ENCODE assay signal across 10 mouse cellular contexts in the genomic region with DNA sequence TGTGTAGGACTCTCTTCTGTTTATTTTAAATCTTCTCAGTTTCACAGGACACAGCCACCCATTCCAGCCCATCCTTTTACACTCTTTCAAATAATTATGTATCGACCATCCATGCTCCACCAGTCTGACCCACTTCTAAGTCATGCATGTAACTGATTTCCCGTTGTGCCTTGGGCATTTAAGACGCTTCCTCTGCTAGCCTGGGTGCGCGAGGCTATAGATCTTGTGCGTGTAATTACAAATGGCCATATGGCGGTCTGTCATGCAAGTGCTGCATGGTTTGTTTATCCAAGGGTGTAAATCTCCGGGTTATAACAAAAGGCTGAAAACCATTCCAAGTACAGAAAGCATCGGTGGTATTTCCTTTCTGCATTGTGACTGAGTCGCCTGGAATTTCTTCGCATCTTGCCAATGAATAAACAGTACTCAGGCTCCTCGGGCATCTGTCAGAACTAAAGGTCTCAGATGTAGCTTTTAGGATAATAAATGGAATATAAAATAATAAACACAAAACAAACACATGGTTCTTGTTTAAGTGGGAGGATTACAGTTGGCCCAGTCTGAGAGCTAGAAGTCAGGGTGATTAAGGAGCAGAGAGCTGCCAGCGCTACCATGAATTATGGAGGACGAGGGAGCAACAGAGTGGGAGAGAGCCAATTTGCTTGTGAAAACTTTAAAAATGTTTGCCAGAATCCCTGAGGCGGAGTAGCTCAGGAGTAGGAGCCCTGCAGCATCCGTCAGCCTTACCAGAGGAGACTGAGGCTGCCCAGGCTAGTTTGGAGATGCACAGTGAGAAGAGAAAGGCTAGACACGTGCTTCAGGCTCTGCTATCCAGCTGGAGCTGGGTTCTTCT. TPM values are rescaled to one million over a fixed set of nuclear protein-coding genes. Genes with fewer than 3 reads are reported as not detected.
DNase-seq lines count a peak whose midpoint lies in the region; ATAC-seq and TF ChIP-seq lines count a peak whose summit lies in the region.
"Had no signal": no experiment of that assay in that cellular context is flagged by ENCODE, and none has a peak within 500 bp of the region (broad histone marks: within the 10 kb centered on the region; RNA-seq: fewer than 3 reads in every experiment).

No protein-coding gene starts in this region.

- H3K4me3 ChIP-seq in forebrain, postnatal 0 days (ENCODE audit: low read depth, low read length), result no peak overlapping the region
- H3K4me3 ChIP-seq in neural tube, embryonic 13.5 days, result no peak overlapping the region
- H3K4me3 ChIP-seq: myocyte had no signal

- H3K27me3 ChIP-seq in forebrain, postnatal 0 days (ENCODE audit: insufficient read depth, low read length), result no peaks in the 10 kb centered on the region
- H3K27me3 ChIP-seq in neural tube, embryonic 13.5 days, result no peaks in the 10 kb centered on the region

- peaks cover 5% of the 10 kb centered on the region for H3K4me1 ChIP-seq in forebrain, postnatal 0 days (ENCODE audit: insufficient read depth)
- peaks cover 13% of the 10 kb centered on the region for H3K4me1 ChIP-seq in neural tube, embryonic 13.5 days (replicated peaks)

- H3K9ac ChIP-seq in forebrain, postnatal 0 days, result no peak overlapping the region
- 0 out of 2 replicates have a peak overlapping the region, but pooled peaks have one; percentile 1 for H3K9ac ChIP-seq in neural tube, embryonic 13.5 days

- H3K4me2 ChIP-seq in forebrain, postnatal 0 days (ENCODE audit: low read depth), result peak overlapping the region; percentile 32
- H3K4me2 ChIP-seq in neural tube, embryonic 13.5 days, result peak overlapping the region; percentile 28

- DNase-seq in cerebellum, adult 9-10 months, result peak; percentile 3
- DNase-seq in cerebellum, adult 9-11 months, result no peak
- peak; percentile 95 for DNase-seq in NIH3T3 (ENCODE audit: low read depth)
- peak; percentile 71 for DNase-seq in forebrain, postnatal 0 days
- peak; percentile 10 for DNase-seq in layer of hippocampus, adult 9-11 months
- DNase-seq in right cerebral cortex, postnatal 36 days (ENCODE audit: low spot score in 2 of 2), result no peak
- DNase-seq in right cerebral cortex, postnatal 10 days (ENCODE audit: low spot score in 2 of 2), result no peak

- TF ChIP-seq CTCF in forebrain, postnatal 0 days (IDR thresholded peaks at IDR 0.05; ENCODE audit: low read depth), result no peak

- no peaks in the 10 kb centered on the region for H3K9me3 ChIP-seq in forebrain, postnatal 0 days (ENCODE audit: low read length)
- no peaks in the 10 kb centered on the region for H3K9me3 ChIP-seq in neural tube, embryonic 13.5 days

- peak; percentile 83 for ATAC-seq in forebrain, postnatal 0 days
- ATAC-seq in neural tube, embryonic 13.5 days (ENCODE audit: low read depth), result peak; percentile 88

- no peaks in the 10 kb centered on the region for H3K36me3 ChIP-seq in forebrain, postnatal 0 days (ENCODE audit: insufficient read depth)
- no peaks in the 10 kb centered on the region for H3K36me3 ChIP-seq in neural tube, embryonic 13.5 days

- H3K27ac ChIP-seq in forebrain, postnatal 0 days (ENCODE audit: low read depth, low read length), result 0 out of 2 replicates have a peak overlapping the region, but pooled peaks have one; percentile 40
- H3K27ac ChIP-seq in neural tube, embryonic 13.5 days (replicated peaks), result peak overlapping the region; percentile 46

- 20% methylated on average over 17 of the region's 17 CpGs for WGBS in forebrain, postnatal 0 days
- 7% methylated on average over 17 of the region's 17 CpGs for WGBS in neural tube, embryonic 13.5 days

RNA-seq across cellular contexts. Expression of gene Cdh26, which starts 24.6 kb away (rescaled TPM):
- 0.10 and 0.15 TPM in 2 replicates for total RNA-seq in forebrain, postnatal 0 days (2014; rRNA removed)
- polyA plus RNA-seq in forebrain, postnatal 0 days (2015; fragmentation: Nextera tagmentation; extraction: Ambion mirVana), result 0.30 and 0.44 TPM in 2 replicates
- polyA plus RNA-seq in neural tube, embryonic 13.5 days (2015; fragmentation: Nextera tagmentation; extraction: Ambion mirVana), result not detected in 2 replicates
- polyA plus RNA-seq: C2C12, myocyte had no signal

RNA-seq across cellular contexts. Expression of gene Fam217b, which starts 40.6 kb away (rescaled TPM):
- 13.8 and 22.2 TPM in 2 replicates for total RNA-seq in forebrain, postnatal 0 days (2014; rRNA removed)
- polyA plus RNA-seq in forebrain, postnatal 0 days (2015; fragmentation: Nextera tagmentation; extraction: Ambion mirVana), result 10.9 and 15.0 TPM in 2 replicates
- polyA plus RNA-seq in neural tube, embryonic 13.5 days (2015; fragmentation: Nextera tagmentation; extraction: Ambion mirVana), result 10.0 and 11.0 TPM in 2 replicates
- polyA plus RNA-seq: C2C12 had no signal

RNA-seq across cellular contexts. Expression of gene Ppp1r3d, which starts 40.6 kb away (rescaled TPM):
- total RNA-seq in forebrain, postnatal 0 days (2014; rRNA removed), result 7.7 and 8.8 TPM in 2 replicates
- polyA plus RNA-seq in forebrain, postnatal 0 days (2015; fragmentation: Nextera tagmentation; extraction: Ambion mirVana), result 2.3 and 3.8 TPM in 2 replicates
- polyA plus RNA-seq in neural tube, embryonic 13.5 days (2015; fragmentation: Nextera tagmentation; extraction: Ambion mirVana), result 4.8 and 5.2 TPM in 2 replicates
- polyA plus RNA-seq: C2C12, myocyte had no signal

RNA-seq across cellular contexts. Expression of gene Sycp2, which starts 47.4 kb away (rescaled TPM):
- total RNA-seq in forebrain, postnatal 0 days (2014; rRNA removed), result 0.46 and 1.1 TPM in 2 replicates
- 0.09 and 0.15 TPM in 2 replicates for polyA plus RNA-seq in forebrain, postnatal 0 days (2015; fragmentation: Nextera tagmentation; extraction: Ambion mirVana)
- 0.17 and 0.34 TPM in 2 replicates for polyA plus RNA-seq in neural tube, embryonic 13.5 days (2015; fragmentation: Nextera tagmentation; extraction: Ambion mirVana)
- polyA plus RNA-seq: C2C12, myocyte had no signal

Comparison
In these comparisons a context has a peak if more than half of its experiments do, and no peak if none do; other contexts are left out.
1. DNase-seq: peak in cerebellum, adult 9-10 months (single experiment), NIH3T3 (single experiment), forebrain, postnatal 0 days (single experiment) and layer of hippocampus, adult 9-11 months (single experiment); none in cerebellum, adult 9-11 months (single experiment), right cerebral cortex, postnatal 36 days (0 of 2) and right cerebral cortex, postnatal 10 days (0 of 2).